Mouse (Mus musculus): ENCODE measurements around the gene Gm9903.

Gm9903 gene

DNA sequence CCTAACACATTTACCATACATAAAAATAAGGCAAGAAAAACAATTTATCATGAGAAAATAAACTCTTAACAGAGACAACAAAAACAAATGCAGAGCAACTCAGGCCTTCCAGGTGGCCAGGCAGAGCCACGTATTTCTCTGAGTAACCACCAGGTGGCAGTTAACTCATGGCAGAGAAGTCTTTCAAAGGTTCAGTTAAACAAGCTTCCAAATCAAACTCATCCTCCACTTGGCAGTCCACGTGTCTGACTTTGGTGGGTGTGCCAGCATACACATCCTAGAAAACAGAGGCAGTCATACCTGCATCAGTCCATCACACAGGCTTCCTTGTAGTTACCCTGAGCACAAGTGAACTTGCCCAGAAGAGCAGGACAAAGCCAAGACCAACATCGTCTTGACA is 10.9 kb downstream of the Gm9903 start:
- in situ Hi-C loops (cut with MboI, MseI), result no loop called here

DNA sequence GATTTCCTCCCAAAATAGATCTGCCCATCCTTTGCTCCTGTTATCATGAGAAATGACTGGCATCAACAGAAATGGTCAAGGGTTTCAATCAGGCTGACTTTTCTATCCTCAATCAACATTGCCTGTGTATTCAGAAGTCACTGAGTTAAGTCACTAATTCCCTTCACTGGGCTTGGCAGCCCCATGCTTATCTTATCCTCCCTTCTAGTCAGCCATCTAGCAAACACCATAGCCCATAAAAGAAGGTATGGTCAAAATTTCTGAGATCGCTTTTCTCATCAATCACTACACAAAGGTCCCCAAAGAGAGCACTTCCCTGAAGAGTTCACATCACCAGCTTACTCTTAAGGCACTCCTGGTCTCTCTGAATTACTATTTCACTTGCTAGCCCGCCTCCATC is 21.3 kb downstream of the Gm9903 start:
- in situ Hi-C loops (cut with MboI, MseI), result no loop called here

DNA sequence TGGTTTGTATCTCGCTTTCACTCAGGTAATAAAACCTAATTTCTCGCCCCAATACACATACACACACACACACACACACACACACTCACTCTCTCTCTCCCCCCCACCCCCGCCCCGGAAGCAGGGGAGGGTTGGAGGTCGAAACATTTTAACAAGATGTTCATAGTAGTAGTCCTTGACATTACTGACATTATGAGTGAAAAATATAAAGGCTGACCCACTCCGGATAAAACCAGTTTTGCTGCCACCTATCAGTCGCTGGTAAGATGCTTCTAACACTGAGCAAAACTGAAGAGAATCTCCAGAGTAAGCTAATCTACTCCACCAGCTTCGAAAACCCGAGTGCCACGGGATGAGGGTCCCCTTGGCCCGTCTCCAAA is 21.8 kb downstream of the Gm9903 start:
- in situ Hi-C loops (cut with MboI, MseI), result no loop called here

DNA sequence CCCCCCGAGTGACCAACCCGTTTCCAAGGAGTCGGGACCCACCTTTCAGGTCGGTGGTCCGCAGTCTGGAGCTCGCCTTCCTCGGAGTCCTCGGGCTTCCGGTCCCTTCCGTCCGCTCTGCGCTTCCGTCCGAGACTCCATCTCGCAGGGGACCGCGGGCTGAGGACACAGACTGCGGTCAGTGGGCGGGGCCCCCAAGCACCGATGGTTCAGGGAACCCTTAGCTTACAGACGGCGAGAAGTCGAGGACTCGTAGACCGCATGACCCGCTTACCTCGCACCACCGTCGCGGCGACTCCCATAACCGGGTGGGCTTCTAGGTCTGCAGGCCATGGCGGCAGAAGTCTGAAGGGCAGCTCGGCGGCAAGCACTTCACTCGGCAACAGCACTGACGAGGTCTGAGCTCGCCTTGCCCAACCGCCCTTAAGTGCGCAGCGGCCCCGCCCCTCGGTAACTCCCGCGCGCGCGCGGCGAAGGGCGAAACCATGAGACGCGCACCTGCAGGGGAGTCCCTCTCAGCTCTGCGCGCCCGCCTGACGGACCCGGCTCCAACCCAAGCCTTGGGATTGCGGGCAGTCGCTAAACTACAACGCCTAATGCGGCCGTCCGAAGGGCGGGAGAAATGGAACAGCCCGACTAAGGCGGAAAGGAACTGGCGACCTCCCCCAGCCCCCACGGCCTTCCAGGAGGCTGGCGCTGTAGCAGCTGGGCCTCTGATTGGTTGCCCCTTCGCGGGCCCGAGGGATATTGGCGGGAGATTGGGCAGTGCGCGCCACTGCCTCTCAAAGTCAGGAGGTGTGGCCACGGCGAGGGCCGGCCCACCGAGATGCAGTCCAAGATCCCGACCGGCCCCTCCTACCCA is 22.4 kb downstream of the Gm9903 start, which contains the start of gene Slbp:
TSS of gene Slbp (minus strand) at position 654 of the 862 bp plus-strand sequence.
- in situ Hi-C loops (cut with MboI, MseI), result no loop called here

DNA sequence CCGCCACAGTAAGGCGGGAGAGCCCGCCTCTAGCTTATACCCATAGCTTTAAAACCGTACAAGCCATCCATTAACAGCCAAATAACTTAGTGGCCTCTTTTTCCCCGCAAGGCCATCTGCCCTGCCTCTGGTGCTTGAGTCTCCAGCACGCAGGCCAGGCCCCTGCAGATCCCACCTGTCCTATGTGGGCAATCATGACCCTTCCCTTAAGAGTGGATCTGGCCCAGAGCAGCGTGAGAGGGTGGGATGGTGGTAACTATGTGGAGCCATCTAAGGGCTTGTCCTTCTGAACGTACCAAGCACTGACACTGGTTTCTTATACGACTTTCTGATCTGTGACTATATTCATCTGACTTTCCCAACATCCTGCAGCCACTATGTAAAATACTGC is 23.1 kb downstream of the Gm9903 start:
- in situ Hi-C loops (cut with MboI, MseI), result no loop called here

- in situ Hi-C loops (cut with MboI, MseI), result no loop called here
Observed at GRCm38 (mm10) chr5:33654424-33654823, 24.7 kb downstream of the Gm9903 start.

DNA sequence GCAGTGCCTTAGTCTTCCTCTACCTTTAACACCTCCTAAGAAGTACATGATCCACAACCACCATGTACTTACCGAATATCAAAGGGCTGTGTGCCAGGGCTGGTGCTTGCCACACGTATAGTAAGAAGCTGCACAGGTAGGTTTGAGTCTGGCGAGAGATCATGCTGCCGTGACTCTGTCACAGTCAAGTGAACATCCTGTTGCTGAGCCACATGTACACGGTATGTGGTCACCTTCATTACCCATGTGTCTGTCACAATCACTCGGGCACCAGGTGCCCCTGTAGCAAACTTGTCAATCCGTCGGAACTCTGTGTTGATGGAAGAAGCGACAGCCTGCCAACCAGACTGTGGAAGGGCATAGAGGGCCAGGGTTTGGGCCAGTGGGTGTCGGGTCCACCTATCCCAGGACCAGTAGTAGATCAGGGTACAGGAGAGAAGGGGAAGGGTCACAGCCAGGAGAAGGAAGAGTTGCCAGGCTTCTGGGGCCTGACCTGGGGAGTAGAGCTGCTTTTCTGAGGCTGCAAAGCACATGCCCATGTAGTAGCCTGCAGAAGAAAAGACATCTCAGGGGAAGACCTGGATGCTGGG is 25.6 kb downstream of the Gm9903 start:
- in situ Hi-C loops (cut with MboI, MseI), result no loop called here

GRCm38 (mm10) chr5:33656739-33657138 is 27.0 kb downstream of the Gm9903 start:
- in situ Hi-C loops (cut with MboI, MseI), result no loop called here

GRCm38 (mm10) chr5:33657251-33657786 is 27.6 kb downstream of the Gm9903 start:
- in situ Hi-C loops (cut with MboI, MseI), result no loop called here

- in situ Hi-C loops (cut with MboI, MseI), result no loop called here
Observed at GRCm38 (mm10) chr5:33657787-33658663, 28.3 kb downstream of the Gm9903 start, which contains the start of the genes Tacc3 and Tmem129. Tacc3 (plus strand) TSS chr5:33658128. Tmem129 (minus strand) TSS chr5:33658416.

GRCm38 (mm10) chr5:33658664-33659050 is 28.9 kb downstream of the Gm9903 start:
- in situ Hi-C loops (cut with MboI, MseI), result no loop called here

DNA sequence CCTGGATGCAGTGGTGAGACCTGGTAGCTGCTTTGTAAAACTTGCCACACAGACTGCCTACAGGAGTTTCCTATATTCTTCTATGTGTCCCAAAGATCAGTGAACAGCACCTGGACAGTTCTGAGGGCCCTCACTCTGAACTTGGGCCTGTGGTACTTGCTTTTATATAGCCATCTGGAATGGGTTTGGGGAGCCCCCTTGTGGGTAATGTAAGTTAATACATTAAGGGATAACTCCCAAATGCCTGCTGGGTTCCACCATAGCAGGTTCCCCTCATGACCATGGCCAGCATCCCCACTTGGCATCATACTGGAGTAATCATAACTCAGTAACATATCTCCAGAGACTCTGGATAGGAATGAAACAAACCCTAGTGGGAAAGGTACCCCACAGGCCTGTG is 38.5 kb downstream of the Gm9903 start:
- in situ Hi-C loops (cut with MboI, MseI), result no loop called here

- in situ Hi-C loops (cut with MboI, MseI), result no loop called here
Observed at GRCm38 (mm10) chr5:33671659-33672058, 41.9 kb downstream of the Gm9903 start.

- in situ Hi-C loops (cut with MboI, MseI), result no loop called here
Observed at GRCm38 (mm10) chr5:33674439-33674838, 44.7 kb downstream of the Gm9903 start.

DNA sequence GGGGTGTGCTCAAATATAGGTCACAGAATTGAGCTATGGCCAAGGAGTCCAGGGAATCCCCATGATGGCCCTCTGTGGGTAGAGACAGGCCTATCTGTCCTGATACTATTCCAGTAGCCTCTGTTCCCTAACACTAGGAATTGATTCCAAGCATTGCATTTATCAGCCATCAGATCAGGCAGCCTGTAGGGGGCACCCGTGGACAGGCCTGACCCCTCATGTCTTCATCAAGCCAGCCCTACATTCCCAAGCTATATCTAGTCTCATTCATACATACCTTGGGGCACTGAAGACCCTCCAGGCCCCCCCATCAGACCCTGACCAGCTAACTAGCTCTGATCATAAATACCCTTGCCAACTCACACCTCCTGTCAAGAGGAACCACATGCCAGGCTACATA is 46.2 kb downstream of the Gm9903 start:
- in situ Hi-C loops (cut with MboI, MseI), result no loop called here

GRCm38 (mm10) chr5:33678244-33678643 is 48.5 kb downstream of the Gm9903 start:
- in situ Hi-C loops (cut with MboI, MseI), result no loop called here

GRCm38 (mm10) chr5:33681044-33681443 is 51.3 kb downstream of the Gm9903 start:
- in situ Hi-C loops (cut with MboI, MseI), result loop anchor here (5.0 kb wide), 1 partner anchor 56 kb away; no protein-coding TSS in a partner anchor
